Mouse (Mus musculus): ENCODE measurements at regions not wholly inside any gene's neighbourhood (a gene's known extent, or its start where the extent isn't known, plus 50 kb on each side); places are given as distances from the start of the nearest gene placed in this dataset.

DNA sequence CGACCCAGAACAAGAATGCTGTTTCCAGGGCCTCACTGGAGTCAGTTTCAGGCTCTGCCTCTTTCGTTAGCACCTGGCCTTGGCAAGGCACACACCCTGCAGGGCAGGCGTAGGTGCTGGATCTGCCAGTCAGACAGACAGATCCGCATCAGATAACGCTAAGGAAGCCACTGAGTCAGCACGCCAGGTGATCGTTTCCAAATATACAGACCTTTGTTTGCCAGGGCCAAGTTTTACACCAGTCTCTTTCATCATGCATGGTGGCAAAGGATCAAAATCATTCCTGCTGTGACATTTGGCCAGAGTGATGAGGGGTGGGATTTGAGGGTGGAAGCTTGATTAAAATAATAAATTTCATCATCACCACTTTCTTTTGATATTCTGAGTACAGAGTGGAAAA lies 411.0 kb downstream of the Ofcc1 start:
- DNase-seq: no peak

DNA sequence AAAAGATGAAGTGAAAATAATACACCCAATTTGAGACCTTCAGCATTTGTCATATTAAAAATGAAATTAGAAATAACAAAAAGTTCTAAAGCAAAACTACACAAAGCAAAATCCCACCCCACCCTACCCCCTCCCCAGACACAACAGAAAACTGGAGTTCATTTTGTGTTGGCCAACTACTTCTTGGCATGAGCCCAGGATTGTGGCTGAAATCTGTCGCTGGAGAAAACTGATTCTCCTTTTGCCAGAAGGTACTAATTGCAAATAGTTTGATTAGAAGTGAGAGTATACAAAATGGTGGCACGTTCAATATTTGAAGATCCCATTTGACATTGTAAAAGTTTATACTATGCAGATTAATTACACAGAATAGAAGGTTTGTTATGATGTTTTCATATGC lies 426.0 kb downstream of the Ofcc1 start:
- DNase-seq: no peak

DNA sequence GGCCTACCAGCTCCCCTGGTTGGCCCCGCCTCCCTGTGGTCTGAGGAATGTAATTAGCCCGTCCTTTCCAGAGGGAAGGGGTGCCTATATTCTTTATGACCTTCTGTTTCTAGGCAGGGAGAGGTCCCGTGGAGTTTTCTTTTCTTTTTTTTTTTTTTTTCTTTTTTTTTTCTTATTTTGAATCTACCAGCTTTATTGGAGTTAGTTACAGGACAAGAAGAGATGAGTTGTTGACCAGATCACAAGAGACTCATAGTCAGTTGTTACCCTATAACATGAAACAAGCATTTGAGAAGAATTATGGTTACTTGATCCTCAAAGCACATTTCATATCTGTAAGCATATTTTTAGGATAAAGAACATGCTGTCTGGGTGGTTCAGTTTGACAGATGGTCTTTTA lies 429.8 kb downstream of the Ofcc1 start:
- DNase-seq: no peak

DNA sequence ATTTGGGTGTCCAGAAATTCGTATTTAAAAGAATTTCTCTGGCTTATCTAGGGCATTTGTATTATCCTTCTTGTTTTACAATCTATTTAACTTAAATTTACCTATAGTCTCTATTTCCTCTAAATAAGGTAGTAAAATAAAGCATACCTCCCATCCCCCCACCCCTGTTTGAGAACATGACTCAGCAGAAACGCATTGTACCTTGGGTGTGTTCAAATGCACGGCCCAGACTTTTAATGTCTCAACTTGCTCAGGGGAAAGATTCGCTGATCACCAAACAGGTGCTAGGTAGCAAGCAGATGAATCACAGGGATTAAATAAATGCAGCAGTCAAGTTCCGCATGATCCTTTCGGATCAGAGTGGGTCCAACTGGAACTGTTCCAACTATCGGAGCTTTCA lies 432.7 kb downstream of the Ofcc1 start:
- DNase-seq: no peak

DNA sequence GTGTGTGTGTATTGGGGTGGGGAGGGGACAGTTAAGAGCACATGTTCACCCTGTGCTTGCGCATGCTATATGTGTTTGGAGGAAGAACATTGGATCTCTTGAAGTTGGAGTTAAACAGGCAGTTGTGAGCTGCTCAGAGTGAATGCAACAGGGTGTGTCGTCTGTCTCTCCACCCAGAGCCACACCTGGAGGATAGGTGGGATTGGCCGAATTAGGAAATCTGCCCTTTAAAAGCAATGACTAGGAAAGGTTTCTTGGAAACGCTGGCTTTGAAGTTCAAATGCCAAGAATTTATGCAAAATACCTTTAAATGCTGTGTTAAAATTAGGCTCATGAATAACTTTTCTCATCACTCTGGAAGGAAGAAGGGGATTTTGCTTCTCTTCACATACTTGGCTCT lies 436.9 kb downstream of the Ofcc1 start:
- DNase-seq: no peak

DNA sequence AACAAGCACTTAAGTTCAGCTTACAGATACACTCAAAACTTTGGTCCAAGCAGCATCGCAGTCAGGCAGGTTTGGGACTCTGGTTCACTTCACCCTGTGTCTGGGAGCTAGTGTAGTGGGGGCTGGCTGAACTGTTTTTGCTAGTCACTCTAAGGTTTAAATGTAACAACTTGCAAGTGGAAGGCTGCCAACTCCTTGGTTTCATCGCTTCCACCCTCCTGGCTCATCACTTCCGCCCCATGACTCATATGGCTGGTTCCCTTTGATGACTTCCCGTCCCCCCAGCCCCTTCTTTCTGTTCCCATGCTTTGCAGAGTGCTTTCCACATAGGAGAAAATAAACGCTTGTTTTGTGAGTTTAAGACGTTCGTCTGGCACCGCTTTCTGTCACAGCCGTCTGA lies 438.1 kb downstream of the Ofcc1 start:
- peak; percentile 14 for DNase-seq

DNA sequence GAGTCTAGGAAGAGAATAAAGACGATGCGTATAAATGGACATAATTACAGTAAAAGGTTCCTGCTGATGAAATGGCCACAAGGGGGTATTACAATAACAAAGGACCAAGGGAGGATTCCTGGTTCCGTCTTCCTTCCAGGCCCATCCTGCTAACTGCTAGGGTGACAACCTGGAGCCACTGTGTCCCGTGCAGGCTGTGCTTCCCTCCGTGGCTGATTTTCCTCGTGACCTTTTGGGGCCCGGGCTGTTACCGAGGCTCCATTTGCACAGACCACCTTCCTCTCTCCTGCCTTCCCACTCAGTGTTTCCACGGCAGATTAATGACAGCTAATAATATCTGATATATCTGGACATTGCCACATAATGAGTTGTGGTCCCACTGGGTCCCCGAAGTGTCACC lies 453.5 kb downstream of the Ofcc1 start:
- DNase-seq: no peak

DNA sequence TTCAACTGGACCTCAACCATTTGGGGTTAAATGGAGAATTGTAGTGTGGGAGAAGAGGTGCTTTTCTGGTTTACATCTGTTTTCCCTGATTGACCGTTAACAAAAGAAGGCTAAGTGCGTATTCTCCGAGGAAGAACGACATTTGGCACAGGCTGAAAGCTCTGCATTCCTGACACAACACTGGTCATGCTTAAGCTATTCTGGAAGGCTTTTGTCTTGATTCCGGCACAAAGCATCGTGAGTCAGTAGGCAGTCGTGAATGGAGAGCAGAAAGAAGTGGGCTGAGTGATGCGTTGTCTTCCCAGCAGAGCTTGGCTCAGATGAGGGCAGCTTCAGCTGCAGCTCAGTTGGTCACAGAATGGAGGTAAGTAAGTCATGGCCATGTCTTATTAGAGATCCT lies 457.0 kb downstream of the Ofcc1 start:
- no peak for DNase-seq

DNA sequence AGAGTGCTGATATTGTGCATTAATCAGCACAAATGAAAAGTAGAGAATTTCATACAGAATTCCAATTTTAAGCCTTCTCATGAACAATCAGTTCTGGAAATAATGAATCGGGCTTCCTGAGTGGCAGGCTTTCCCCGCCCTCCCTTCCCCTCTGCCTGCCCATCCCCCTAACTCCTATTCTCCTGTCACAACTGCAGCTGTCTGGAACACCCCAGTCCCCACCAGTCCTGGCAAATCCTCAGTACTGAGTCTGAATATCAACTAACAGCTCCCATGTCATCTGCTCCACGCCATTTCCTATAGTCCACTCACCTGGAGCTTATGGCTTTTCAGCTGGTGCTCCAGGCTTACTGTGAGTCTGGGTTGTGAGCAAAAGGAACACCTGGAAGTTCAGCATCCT lies 457.9 kb downstream of the Ofcc1 start:
- no peak for DNase-seq

DNA sequence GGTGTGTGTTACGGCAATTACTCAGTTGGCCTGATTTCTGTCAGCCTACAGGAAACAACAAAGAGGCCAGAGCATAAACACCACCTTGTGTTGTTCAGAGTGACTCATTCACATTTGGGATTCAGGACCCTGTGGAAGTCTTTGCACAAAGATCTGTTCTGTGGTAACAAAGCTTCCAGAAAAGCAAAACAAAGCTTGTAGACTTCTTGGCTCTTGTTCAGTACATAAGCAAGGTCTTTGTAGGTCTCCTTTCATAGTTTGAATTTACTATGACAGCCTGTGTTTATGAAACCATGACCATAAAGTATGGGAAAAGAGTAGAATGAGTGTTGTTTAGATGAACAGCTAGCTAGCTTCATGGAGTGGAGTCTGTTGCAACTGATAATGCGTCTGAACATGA lies 461.9 kb downstream of the Ofcc1 start:
- DNase-seq: no peak

DNA sequence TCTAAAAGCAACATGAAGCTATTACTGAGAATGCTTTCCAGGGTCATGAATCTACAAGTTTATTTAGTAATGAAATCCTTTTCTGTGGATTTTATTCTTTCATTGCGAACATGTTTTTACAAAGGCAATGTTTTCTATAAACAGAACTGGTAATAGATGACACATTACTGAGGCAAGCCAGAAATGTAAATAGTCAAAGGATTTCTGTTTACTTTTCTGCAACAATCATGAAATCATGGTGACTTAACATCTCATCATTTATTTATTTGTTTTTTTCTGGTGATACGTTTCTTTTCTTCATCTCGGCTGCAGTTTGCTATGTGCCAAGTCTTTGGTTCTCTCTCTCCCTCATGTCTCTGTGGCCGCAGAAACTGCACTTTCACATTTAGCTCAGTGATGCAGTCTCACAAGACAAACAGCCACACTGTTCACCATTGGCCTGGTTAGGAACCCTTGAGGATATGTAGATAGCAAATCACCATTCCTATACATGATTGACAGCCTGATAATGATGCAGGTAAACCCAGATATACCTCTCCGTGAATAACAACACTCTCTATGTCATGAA lies 462.8 kb downstream of the Ofcc1 start:
- DNase-seq: no peak

DNA sequence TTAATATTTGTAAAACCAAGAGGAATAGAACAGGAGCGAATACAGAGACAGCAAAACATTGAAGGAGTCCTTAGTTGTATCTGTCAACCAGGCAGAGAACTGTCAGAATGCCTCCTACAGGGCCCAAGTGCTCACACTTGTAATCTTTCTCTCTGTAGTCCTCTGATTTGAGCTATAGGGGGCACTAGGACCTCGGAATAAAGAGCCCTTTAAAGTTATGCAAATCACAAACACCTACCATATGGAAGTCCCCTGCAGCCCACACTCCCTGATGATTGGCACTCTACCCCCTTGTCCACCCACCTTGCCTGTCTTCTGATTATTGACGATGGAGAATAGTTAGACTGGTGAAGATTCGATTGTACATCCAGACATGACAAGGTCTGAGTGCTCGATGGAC lies 467.1 kb downstream of the Ofcc1 start:
- DNase-seq: no peak

DNA sequence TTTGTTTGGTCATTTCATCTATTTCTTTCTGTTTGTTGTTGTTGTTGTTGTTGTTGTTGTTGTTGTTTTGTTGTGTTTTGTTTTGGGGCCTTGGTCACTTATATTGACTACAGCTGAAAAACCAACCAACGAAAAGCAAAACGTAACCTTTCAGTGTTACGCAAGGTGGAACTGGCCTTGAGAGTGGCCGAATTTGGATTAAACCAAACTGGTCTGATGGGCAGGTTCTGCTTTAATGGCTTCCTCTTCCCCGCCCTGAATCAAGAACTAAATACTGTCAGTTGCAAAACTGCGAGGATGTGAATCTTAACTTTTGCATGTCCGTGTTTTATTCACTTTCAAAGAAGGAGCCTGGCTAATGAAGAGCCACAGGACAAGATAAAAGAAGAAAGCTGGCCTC lies 480.2 kb downstream of the Ofcc1 start:
- DNase-seq: no peak

DNA sequence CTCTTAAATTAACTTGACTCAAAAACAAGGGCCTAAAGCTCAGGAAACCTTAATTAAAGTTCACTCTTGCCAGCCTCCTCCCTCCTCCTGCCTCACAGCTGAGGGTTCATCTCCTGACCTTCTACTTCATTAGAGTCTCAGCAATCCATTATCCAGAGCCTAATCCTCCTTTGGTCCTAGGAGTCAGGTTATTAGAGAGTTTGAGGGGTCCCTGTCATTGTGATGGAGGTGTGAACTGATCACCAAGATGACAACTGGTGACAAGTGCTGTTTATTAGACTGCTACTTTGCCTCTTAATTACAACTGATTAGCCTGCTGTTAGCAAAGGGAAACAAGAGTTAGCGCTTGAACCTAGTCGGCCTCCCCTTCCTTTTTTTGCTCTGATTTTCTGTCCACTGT lies 481.1 kb downstream of the Ofcc1 start:
- no peak for DNase-seq

DNA sequence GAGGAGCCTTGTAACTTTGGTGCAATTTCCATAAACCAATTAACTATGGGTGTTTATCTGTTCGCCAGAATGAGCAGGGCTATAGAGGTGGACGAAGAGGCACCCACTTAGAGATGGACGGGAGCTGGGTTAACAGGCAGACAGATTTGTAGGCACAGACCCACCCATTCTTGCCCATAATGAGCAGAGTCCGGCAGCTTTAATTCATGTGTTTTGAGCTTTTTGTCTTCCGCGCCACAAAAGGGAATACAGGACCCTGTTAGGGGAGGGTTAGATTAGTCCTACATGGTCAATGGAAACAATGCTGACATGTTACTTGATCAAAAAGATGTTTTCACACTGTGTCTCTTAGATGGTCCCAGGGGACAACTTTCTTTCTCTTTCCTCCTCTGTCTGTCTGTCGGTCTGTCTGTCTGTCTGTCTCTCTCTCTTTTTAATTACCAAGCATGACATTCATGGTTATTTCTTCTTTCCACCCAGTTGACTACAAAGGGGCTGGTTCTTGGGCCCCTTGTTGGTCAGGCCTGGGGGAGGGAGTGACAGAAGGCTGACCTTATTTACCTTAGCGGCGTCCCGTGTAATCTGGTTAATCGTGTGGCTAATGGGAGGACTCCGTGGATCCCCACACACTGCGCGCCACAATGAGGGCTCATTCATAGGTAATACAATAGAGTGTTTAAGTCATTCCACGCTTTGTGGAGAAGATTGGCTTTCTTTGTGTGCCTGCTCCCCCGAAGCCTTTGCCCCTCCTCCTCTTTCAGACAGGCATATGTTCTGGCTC lies 483.7 kb downstream of the Ofcc1 start:
- no peak for DNase-seq

DNA sequence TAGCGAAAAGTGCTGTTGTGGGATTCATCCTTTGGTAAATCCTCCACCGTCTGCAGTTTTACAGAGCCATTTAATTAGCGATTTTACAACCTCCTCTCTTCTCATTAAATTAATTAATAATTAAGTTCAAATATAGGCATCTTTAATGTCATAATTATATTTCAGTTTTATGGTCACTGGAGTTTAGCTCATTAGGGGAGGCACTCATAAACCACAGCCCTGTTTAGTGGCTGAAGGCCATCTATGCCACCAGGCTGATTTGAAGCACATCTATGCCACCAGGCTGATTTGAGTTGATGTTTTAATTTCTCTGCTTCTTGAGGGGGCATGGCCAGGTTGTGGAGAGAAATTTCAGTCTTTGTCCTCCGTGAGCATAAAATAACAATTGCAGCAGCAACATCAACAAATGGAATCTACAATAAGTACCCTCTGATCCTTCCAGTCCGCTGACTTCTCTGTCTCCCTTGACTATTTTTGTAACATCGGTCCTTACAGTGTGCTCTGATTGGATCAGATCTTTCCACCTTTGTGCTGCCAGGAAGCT lies 508.9 kb downstream of the Ofcc1 start:
- DNase-seq: no peak

DNA sequence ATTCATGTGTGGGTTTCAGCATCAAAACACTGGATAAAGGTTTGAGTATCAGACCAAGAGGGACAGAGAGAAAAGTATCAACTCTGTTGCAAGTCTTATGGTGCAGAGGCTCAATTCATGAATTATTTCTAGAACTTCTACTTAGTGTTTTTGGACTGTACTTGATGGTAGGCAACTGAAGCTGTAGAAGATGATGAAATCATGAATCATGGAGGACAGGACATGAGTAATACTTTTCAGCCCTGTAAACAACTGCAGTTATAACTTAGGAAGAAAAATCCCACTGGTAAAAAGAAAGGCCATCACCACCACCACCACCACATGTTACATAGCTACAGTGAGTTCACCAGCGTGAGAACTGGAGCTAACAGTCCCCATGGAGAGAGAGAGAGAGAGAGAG lies 511.9 kb downstream of the Ofcc1 start:
- DNase-seq: no peak

DNA sequence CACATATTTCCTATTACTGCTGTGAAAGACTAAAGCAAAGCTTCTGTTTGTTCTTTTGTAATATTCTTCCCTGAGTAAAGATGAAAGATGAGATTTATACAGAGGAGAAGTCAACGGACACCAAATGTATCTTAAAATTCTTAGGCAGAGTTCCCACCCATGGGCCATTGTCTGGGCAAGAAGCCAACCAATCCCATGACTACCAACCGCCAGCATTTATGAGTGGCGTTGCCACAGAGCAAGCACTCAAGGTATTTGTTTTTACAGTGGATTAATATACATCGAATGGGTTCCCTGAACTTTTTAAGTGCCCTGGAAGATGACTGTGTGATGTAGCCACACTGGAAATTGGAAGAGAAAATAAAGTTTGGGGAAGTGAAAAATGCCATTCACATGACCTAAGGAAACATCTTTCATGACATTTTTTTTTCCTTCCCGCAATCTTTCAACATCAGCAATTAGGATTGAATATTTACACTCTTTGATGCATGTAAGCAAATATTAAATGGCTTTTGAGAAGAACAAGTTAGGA lies 525.1 kb downstream of the Ofcc1 start:
- DNase-seq: no peak

DNA sequence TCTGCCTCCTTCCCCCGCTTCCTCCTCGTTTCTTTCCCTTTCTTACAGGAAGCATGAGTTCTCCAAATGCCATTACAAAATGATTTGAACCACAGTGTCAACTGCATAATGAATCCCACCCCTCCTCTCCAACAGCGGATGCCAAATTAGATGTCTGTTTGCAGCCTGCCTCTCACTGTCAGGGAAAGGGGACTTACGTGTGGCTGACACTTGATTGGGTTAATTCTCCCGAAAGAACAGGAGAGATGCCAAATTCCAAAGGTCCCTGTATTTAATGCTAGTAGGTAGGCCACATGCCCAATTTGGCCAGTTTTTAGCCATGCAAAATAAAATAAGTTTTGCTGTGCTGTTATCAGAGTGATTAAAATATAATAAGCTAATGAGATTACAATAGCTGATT lies 525.9 kb downstream of the Ofcc1 start:
- DNase-seq: no peak

DNA sequence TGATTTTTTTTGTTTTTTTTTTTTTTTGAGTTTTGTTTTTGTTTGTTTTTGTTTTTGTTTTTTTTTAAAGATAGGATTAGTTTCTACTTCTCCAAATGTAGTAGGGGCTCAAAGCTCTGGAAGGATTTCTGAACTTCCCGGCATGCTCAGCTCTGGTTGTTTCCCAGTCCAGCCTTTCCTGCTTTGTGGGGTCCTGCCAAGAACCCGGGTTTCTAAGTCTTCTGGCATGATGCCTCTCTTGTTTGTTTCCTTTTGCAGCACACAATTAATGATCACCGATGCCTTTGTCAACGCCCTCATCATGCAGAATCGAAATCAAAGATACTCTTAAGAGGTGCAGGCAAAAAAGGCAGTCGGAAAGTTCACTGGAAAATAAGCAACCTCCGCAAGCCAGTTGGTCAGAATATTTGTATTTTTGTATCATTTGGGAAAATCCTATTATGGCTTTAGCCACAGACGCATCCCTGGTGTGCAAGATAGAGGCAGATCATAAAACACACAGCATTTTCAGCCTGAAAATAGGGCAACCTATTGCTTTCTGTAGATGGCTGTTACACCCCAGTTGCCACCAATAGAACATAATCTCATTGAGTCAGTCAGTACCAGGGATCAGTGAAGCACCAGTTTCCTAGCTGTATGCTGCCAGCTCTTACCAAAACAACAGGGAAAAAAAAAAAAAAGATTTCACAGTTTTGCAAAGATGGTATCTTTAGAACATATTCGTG lies 526.6 kb downstream of the Ofcc1 start:
- DNase-seq: no peak

DNA sequence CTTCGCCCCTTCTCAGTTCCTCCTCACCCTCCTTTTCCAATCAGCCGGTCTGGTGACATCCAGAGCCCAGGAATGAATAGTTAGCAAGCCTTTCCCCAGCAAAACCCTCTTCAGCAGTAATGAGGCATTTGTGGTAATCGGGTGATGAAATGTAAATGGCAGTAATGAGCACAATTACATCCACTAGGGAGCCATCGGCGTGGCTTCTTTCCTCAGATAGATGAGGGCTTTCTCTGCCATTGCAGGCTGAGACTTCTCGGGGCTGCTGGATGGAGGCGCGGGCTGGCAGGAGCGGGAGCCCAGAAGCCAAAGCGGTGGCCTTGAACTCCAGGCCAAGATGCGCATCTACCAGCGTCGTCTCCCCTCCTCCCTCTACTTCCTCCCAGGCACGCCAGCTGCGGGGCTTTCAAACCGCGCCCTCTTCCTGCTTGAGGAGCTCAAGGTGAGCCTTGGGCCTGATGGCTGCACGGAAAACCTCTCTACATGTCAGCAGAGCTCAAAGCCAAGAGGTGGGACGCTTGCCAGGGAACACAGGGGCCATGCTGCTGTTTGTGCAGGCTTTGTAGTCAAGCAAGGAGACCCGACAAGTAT lies 537.2 kb downstream of the Ofcc1 start:
- DNase-seq: peak; percentile 0

DNA sequence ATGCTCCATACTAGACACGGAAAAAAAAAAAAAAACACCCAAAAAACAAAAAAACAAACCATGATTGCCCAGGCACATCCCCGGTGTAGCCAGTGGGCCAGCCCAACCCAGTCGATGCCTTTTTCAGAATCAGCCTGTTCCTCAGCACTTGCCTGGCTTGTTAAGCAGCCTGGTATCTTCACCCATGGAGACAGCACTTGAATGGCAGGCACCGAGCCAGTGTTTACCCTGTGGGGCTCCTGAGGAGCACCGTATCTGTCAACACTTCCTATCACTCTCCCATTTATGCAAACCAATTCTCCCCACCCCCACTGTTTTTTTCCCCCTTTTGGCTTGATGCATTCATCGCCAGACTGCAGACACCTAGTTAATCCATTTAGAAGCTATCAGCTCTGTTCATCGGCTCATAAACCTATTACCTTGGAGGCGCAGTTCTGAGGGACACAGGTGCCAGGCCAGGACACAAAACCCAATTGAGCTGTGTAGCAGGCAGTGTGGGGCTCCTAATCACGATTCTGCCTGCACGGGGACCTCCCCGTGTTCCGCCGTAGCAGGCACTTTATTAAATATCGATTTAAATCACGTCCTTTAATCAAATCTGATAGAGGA lies 537.8 kb downstream of the Ofcc1 start:
- no peak for DNase-seq

DNA sequence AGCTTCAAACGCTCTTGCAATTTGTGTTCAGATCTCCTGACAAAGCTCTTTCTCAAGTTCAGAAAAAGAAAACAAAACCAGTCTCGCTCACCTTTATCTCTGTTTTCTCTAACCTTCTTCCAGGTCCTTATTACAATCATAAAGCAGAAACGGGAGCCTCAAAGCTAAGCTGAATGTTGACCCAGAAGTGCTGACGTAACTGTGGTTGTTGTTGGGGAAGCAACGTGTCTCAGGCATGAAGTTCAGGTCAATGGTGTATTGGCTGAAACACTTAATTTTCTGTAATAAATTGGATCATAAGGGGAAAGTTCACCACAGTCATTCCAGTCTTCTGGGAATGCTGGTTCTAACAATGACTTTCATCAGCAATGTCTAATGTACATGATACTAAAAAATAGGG lies 586.7 kb downstream of the Ofcc1 start:
- no peak for DNase-seq
